Mouse (Mus musculus): ENCODE measurements at regions not wholly inside any gene's neighbourhood (a gene's known extent, or its start where the extent isn't known, plus 50 kb on each side); places are given as distances from the start of the nearest gene placed in this dataset.

- DNase-seq (ENCODE audit: low read depth, low spot score) (no peak), ATAC-seq (no peak)
- no peak for TF ChIP-seq CTCF (IDR thresholded peaks at IDR 0.05)
- in situ Hi-C loops (cut with MboI; ENCODE audit: low pct_unique_long_range_greater_than_20kb), result no loop called here
- CTCF ChIA-PET, result no interaction called here
- POLR2A ChIA-PET, result no interaction called here
- peaks cover 10% of the 10 kb centered on the region for H3K27me3 ChIP-seq
These were observed 331.8 kb upstream of the G2e3 start for GRCm38 (mm10) chr12:51016081-51016480.

GRCm38 (mm10) chr12:51009644-51010043 lies 338.2 kb upstream of the G2e3 start:
- ATAC-seq, result no peak
- peaks cover 5% of the 10 kb centered on the region for H3K27me3 ChIP-seq
- ChIA-PET CTCF (no interaction called here), POLR2A (no interaction called here)
- in situ Hi-C loops (cut with MboI; ENCODE audit: low pct_unique_long_range_greater_than_20kb), result no loop called here
- no peak for DNase-seq (ENCODE audit: low read depth, low spot score)
- no peak for TF ChIP-seq CTCF (IDR thresholded peaks at IDR 0.05)

GRCm38 (mm10) chr12:51001722-51002592 lies 345.9 kb upstream of the G2e3 start:
- CTCF ChIA-PET, result interaction anchor here (0.6 kb wide), 1 partner anchor 1681 kb away, joined by 3 read pairs; no protein-coding TSS in a partner anchor

GRCm38 (mm10) chr12:51001096-51001495 lies 346.8 kb upstream of the G2e3 start:
- ATAC-seq (no peak), DNase-seq (ENCODE audit: low read depth, low spot score) (no peak)
- ChIA-PET CTCF (interaction anchor here (0.6 kb wide), 1 partner anchor 1680 kb away, joined by 3 read pairs; no protein-coding TSS in a partner anchor), POLR2A (no interaction called here)
- in situ Hi-C loops (cut with MboI; ENCODE audit: low pct_unique_long_range_greater_than_20kb), result no loop called here
- no peak for TF ChIP-seq CTCF (IDR thresholded peaks at IDR 0.05)
- peaks cover 36% of the 10 kb centered on the region for H3K27me3 ChIP-seq

More at GRCm38 (mm10) chr12:51001722-51002592, 345.9 kb upstream of the G2e3 start:
- ATAC-seq (no peak), DNase-seq (ENCODE audit: low read depth, low spot score) (no peak)
- POLR2A ChIA-PET, result no interaction called here
- in situ Hi-C loops (cut with MboI; ENCODE audit: low pct_unique_long_range_greater_than_20kb), result no loop called here
- no peak for TF ChIP-seq CTCF (IDR thresholded peaks at IDR 0.05)
- peaks cover 32% of the 10 kb centered on the region for H3K27me3 ChIP-seq

- CTCF ChIA-PET, result no interaction called here
- DNase-seq (ENCODE audit: low read depth, low spot score) (no peak), ATAC-seq (no peak)
- H3K27me3 ChIP-seq, result peaks cover 41% of the 10 kb centered on the region
- POLR2A ChIA-PET, result no interaction called here
- in situ Hi-C loops (cut with MboI; ENCODE audit: low pct_unique_long_range_greater_than_20kb), result no loop called here
- TF ChIP-seq CTCF (IDR thresholded peaks at IDR 0.05), result no peak
These were observed 347.4 kb upstream of the G2e3 start for GRCm38 (mm10) chr12:51000281-51001075.

- ChIA-PET CTCF (no interaction called here), POLR2A (no interaction called here)
- peak; percentile 67 for TF ChIP-seq CTCF (IDR thresholded peaks at IDR 0.05)
- H3K27me3 ChIP-seq, result peaks cover 43% of the 10 kb centered on the region
- in situ Hi-C loops (cut with MboI; ENCODE audit: low pct_unique_long_range_greater_than_20kb), result no loop called here
- DNase-seq (ENCODE audit: low read depth, low spot score) (no peak), ATAC-seq (peak; percentile 35)
These were observed 348.3 kb upstream of the G2e3 start for GRCm38 (mm10) chr12:50999295-51000237.

- TF ChIP-seq CTCF (IDR thresholded peaks at IDR 0.05), result no peak
- ChIA-PET CTCF (no interaction called here), POLR2A (no interaction called here)
- in situ Hi-C loops (cut with MboI; ENCODE audit: low pct_unique_long_range_greater_than_20kb), result no loop called here
- DNase-seq (ENCODE audit: low read depth, low spot score), result no peak
- ATAC-seq, result no peak
- H3K27me3 ChIP-seq, result peaks cover 33% of the 10 kb centered on the region
These were observed 346.8 kb upstream of the Prkd1 start for GRCm38 (mm10) chr12:50995664-50996063.

GRCm38 (mm10) chr12:50989561-50990325 lies 340.8 kb upstream of the Prkd1 start:
- POLR2A ChIA-PET, result no interaction called here
- in situ Hi-C loops (cut with MboI; ENCODE audit: low pct_unique_long_range_greater_than_20kb), result no loop called here

GRCm38 (mm10) chr12:50981318-50981717 lies 332.4 kb upstream of the Prkd1 start:
- POLR2A ChIA-PET, result no interaction called here
- TF ChIP-seq CTCF (IDR thresholded peaks at IDR 0.05), result no peak
- in situ Hi-C loops (cut with MboI; ENCODE audit: low pct_unique_long_range_greater_than_20kb), result no loop called here
- peaks cover 18% of the 10 kb centered on the region for H3K27me3 ChIP-seq
- DNase-seq (ENCODE audit: low read depth, low spot score) (no peak), ATAC-seq (no peak)
- CTCF ChIA-PET, result interaction anchor here (0.6 to 0.7 kb wide), 2 partner anchors 195 to 1534 kb away, joined by 3 read pairs; no protein-coding TSS in a partner anchor

More at GRCm38 (mm10) chr12:50989561-50990325, 340.8 kb upstream of the Prkd1 start:
- TF ChIP-seq CTCF (IDR thresholded peaks at IDR 0.05), result no peak
- H3K27me3 ChIP-seq, result peaks cover 32% of the 10 kb centered on the region
- CTCF ChIA-PET, result no interaction called here
- DNase-seq (ENCODE audit: low read depth, low spot score) (no peak), ATAC-seq (no peak)
